Mouse (Mus musculus) cerebral cortex, adult 2 months (tissue): ENCODE results near the gene Sytl1.

Experiments
- WGBS: fragments of 180-500 bp; shearing (Covaris S2); methylation state at CpG from one replicate; pipeline ENCODE4 v1.1.7; 2018; 5-methylcytosine and 5-hydroxymethylcytosine counted together

Gene Sytl1

GRCm38 (mm10) chr4:133262882-133263281, at the start of gene Sytl1:
Sytl1 (minus strand) TSS chr4:133263113.
- 48% methylated on average over 7 of the region's 7 CpGs for WGBS

GRCm38 (mm10) chr4:133309948-133310347, 47.0 kb upstream of the Sytl1 start:
- WGBS = under 1% methylated on average over 3 of the region's 3 CpGs

DNA sequence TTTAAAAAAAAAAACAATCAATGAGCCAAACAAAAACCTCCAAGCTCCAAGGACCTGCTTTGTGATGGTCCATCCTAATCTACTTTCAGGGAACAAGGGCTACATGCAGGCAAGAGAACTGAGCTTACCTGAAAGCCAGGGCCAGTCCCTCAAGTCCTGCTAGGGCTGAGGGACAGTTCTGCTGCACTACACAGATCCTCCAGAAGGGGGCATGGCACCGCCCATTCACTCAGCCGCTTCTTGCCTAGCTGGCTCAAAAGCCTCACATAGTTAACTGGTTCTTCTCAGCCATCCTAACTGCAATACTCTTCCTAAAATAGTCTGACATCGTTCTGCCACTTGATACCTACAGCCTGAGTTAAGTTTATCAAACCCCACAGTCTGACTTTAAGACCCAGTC, 44.4 kb upstream of the Sytl1 start:
- WGBS = 44% methylated on average over 3 of the region's 3 CpGs

DNA sequence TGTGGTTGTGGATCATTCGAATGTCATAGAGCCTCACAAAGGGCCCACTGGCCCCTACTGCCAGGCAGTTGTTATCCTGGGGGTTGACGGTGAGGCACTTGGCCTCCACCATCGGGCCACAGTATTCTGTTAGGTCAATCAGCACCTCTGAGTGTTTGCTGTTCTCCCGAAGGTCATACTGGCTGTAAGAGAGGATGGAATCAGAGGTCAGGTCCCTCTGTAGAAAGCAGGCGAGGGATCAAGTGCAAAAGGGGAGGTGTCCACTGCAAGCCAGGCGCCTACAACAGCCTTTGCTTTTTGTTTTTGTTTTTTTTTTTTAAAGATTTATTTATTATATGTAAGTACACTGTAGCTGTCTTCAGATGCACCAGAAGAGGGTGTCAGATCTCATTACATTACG, 42.9 kb upstream of the Sytl1 start:
- 92% methylated on average over 7 of the region's 7 CpGs for WGBS

GRCm38 (mm10) chr4:133304770-133305169, 41.9 kb upstream of the Sytl1 start:
- 93% methylated on average over 7 of the region's 7 CpGs for WGBS

- WGBS = 77% methylated on average over 5 of the region's 5 CpGs
Measured at GRCm38 (mm10) chr4:133302668-133303067, 39.8 kb upstream of the Sytl1 start.

DNA sequence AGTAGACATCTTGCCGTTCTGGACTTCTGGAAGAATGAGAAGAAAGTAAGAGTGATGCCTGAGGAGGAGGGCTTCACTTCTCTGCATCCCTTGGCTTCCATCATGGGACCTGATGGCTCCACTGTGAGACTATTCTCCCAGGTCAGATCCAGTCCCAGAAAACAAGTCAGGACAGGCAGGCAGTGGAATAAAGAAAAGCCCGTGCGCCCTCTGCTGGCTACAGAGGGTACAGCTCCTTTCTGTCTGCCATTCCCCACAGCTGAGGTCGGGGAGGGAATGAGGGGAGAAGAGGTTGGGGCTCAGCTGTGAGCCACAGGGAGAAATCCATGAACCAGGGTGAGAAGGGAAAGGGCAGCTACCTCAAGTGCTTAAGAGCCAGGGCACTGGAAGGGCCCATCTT, 38.9 kb upstream of the Sytl1 start:
- 26% methylated on average over 4 of the region's 4 CpGs for WGBS

DNA sequence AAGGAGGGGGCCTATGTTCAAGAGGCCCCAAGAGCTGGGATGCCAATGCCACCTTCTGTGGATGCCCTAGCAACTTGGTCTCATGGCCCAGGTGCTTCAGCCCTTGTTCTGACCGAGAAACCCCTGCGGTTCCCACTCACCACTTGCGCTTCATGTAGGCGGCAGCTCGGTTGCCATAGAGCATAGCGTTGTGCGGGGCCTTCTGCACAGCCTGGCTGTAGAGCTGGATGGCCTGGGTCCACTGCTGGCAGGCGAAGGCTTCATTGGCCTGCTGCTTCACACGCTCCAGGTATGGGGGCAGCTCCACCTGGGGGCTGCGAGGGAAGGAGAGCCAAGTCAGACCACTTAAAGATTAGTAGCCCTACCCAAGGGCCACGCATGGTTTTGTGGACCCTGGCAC, 37.5 kb upstream of the Sytl1 start:
- 74% methylated on average over 11 of the region's 11 CpGs for WGBS

- WGBS = 32% methylated on average over 5 of the region's 5 CpGs
Measured at GRCm38 (mm10) chr4:133299701-133300100, 36.8 kb upstream of the Sytl1 start.

DNA sequence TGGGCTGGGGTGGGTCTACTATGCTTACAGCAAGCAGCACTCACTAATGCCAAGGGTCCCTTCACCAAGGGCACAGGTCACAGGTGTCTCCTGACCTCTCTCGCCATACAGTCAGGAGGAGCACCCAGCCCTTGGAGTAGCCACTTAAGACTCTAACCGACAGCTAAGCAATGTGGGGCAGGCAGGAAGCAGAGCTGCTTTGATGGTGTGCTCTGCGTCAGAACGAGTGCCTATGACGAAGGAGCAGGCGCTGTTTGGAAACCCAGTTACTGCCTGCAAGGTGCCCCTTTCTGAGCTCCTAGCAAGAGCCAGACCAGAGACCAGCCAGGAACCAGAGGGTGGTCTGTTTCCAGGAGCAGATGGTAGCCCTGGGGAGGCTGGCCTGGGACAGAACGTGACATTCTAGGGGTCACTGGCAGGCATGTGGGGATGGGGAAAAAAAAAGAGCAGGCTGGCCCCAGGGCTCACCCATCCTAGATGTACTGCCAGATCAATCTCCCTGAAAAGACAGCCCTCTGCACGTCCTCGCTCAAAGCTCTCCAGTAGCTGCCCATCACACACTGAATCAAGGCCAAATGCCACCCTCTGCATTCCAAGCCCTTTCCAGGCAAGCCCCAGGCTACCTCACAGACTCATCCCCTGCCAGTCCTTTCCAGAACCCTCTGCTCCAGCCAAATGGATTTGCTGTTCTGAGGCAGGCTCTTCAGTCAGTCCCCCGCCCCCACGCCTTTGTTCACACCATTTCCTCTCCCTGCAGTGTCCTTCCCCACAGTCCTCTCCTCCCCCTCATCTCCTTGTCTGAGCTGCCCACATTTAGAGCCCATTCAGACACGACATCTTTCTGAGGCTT, 35.8 kb upstream of the Sytl1 start:
- WGBS = 35% methylated on average over 12 of the region's 12 CpGs

GRCm38 (mm10) chr4:133297801-133298238, 34.9 kb upstream of the Sytl1 start:
- 5% methylated on average over 5 of the region's 5 CpGs for WGBS

DNA sequence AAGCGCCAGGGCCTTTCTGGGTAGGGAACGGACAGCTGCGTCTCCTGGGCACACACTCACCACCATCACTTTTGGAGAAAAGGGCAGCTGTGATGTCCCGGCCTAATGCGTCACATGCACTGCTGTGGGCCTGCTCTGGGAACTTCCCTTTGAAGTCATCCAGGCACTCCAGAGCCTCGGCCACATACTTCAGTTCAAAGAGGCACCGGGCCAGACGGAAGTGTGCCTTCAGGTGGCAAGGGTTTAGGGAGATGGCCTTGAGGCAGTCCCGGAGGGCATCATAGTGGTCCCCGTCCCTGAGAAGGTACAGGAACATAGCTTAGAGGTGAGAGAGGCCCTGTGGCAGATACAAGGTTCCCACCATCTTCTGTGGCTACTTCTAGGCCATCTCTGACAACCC, 34.4 kb upstream of the Sytl1 start:
- 69% methylated on average over 10 of the region's 10 CpGs for WGBS

- 83% methylated on average over 11 of the region's 11 CpGs for WGBS
Measured at GRCm38 (mm10) chr4:133294084-133294483, 31.2 kb upstream of the Sytl1 start.

DNA sequence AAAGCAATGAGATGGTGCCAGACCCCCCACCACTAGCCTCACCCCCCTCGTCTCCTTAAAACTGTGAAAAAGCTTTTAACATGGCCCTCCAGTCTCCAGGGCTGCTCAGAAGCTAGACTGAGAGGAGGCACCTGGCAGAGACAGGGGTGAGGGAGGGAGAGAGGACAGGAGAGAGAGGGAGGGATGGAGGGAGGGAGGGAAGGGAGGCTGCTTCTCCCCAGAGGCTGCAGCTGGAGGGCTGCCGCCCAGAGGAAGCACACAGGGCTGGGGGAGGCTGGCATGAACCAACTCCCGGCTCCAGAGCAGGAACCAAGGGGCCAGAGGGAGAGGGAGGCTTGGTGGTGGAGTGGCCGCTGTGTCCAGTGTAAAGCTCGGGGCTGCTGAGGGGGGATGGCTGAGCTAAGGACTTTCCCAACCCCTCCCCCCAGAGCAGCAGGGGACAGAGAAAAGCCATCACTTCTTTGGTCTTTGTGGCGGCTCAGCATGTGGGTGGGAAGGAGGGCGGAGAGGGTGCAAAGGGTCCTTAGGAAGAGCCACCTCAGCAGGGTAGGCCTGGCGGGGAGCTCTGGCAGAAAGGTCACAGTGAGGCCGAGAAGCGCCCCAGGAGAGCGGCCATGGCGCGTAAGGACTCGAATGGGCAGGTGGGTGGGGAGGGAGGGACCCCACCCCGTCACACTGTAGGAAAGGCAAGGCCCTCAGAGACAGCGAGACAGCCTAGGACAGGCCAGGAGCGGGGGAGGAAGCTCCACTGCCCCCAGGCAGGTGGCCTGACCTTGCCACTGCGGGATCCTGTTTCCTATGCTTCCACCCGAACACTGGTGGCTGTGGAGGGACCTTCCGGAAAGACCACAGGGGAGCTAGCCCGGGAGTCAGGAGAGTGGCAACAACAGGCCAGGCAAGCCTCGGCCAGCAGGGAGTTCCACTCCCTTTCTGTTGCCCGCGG, 30.3 kb upstream of the Sytl1 start:
- WGBS = 57% methylated on average over 24 of the region's 24 CpGs

DNA sequence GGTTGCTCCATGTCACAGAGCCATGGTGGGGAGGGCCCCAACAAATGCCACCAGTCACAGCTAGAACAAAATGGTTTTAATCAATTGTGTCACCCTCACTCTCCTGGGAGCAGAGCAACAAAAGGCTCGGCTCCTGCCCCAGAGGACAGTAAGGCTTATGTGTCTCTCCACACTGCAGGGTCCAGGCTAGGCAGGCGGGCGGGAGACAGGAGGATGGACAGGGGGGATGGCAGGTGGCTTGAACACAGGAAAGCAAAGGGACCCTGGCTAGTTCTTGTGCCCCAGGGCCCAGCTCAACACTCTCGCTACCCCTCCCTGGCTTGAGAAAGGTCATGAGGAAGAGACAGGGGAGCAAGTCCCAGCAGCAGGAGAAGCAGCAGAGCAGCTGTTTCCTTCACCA, 29.5 kb upstream of the Sytl1 start:
- 92% methylated on average over 4 of the region's 4 CpGs for WGBS

GRCm38 (mm10) chr4:133291255-133291654, 28.3 kb upstream of the Sytl1 start:
- 94% methylated on average over 1 of the region's 1 CpGs for WGBS

DNA sequence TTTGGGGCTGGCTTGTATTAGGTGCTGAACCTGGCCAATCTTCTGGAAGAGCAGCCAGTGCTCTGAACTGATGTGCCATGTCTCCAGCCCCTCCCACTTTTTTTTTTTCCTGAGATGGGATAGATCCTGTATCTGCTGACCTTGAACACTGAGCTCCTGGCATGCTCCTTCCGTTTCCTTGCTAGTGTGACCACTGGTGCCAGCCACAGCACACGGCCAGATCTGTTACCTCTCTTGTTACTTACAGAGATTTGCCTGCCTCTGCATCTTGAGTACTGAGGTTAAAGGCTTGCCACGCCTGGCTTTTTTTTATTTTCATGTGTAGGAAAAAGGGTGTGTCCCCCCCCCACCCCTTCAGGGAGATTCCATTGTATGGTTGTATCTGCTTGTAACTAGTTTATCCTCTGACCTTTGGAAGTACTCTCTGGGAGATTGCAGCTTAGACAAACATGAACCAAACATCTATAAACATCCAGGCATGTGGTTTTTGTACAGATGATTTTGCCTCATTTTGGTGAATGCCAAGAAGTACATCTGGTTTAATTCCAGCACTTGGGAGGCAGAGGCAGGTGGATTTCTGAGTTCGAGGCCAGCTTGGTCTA, 23.7 kb upstream of the Sytl1 start:
- WGBS = 83% methylated on average over 4 of the region's 4 CpGs

- WGBS = 79% methylated on average over 5 of the region's 5 CpGs
Measured at GRCm38 (mm10) chr4:133285950-133286349, 23.0 kb upstream of the Sytl1 start.

DNA sequence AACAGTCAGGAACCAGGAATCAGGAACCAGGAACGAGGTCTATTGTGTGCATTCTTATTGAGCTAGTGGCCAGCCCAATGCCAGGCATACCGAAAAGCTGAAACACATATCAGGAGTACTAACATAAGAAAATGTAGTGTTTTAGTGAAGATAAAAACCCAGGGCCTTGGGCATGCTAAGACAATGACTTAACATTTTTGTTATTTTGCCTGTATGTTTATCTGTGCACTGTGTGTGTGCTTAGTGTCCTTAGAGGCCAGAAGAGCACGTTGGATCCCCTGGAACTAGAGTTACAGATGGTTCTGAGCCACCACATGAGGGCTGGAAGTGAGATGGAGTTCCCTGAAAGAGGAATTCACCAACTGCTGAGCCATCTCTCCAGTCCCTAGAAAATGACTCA, 22.4 kb upstream of the Sytl1 start:
- 75% methylated on average over 3 of the region's 3 CpGs for WGBS

DNA sequence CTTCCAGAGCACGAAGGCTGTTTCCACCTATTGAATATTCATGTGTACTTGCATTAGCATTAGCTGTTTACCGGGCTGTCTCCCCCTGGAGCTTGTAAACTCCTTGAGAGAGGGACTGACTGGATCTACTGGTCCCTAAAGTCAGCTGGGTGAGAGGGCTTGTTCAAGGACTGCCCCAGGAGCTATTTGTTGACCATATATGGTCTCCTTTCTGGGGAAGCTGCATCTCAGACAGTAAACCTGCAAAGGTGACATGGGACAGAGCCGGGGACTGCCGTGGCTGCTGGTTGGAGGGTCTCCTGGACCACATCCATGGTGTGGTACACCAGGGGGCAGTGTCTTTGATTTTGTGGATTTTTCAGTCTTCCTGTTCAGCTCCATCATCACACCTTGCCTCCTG, 19.7 kb upstream of the Sytl1 start:
- WGBS = 40% methylated on average over 4 of the region's 4 CpGs

DNA sequence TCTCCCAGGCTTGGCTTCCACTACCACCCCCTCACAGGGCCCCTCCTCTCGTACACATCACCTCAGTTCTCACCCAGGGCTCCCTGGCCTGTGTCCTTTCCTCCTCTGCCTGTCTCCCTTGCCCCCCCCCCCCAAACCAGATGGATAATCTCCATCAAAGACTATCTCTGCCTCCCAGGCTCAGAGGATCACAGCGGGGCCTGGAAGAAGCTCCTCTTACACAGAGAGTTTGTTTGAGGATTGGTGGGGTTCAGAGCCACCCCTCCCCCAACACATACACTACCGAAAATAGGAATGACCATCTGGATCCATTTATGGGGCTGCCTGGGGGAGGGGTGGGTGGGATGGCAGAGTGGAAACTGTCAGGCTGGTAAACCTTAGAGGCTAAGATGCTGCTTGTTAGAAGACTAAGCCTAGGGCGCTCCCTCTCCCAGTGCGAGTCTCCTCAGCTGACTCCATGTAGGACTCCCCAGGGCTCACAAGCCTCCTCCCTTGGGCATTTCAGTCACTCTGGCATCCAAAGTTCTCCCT, 19.1 kb upstream of the Sytl1 start:
- 27% methylated on average over 5 of the region's 5 CpGs for WGBS

GRCm38 (mm10) chr4:133281513-133281912, 18.6 kb upstream of the Sytl1 start:
- WGBS = 26% methylated on average over 7 of the region's 7 CpGs
